Mouse (Mus musculus) urinary bladder, postnatal 25 days (tissue): ENCODE results near the gene Dcaf5.

Experiments
- DNase-seq: peaks from one replicate; pipeline ENCODE4 v3.0.0; 2022; ENCODE audit warnings: low spot score

Gene Dcaf5

GRCm38 (mm10) chr12:80407824-80408223 is 28.6 kb downstream of the Dcaf5 start:
- peak; percentile 13 for DNase-seq

GRCm38 (mm10) chr12:80406650-80407049 is 29.8 kb downstream of the Dcaf5 start:
- DNase-seq: peak; percentile 27

- no peak for DNase-seq
Measured at GRCm38 (mm10) chr12:80404139-80404538, 32.3 kb downstream of the Dcaf5 start.

- no peak for DNase-seq
Measured at GRCm38 (mm10) chr12:80399147-80399546, 37.3 kb downstream of the Dcaf5 start.

- no peak for DNase-seq
Measured at GRCm38 (mm10) chr12:80396397-80396796, 40.0 kb downstream of the Dcaf5 start.

GRCm38 (mm10) chr12:80395270-80395669 is 41.1 kb downstream of the Dcaf5 start:
- no peak for DNase-seq

GRCm38 (mm10) chr12:80394045-80394444 is 42.4 kb downstream of the Dcaf5 start:
- no peak for DNase-seq

- no peak for DNase-seq
Measured at GRCm38 (mm10) chr12:80389448-80389847, 47.0 kb downstream of the Dcaf5 start.

- no peak for DNase-seq
Measured at GRCm38 (mm10) chr12:80387326-80387725, 49.1 kb downstream of the Dcaf5 start.

GRCm38 (mm10) chr12:80385361-80385760 is 51.0 kb downstream of the Dcaf5 start:
- DNase-seq: no peak

GRCm38 (mm10) chr12:80383478-80383877 is 52.9 kb downstream of the Dcaf5 start:
- no peak for DNase-seq

- DNase-seq: no peak
Measured at GRCm38 (mm10) chr12:80382794-80383193, 53.6 kb downstream of the Dcaf5 start.

GRCm38 (mm10) chr12:80379831-80380457 is 56.5 kb downstream of the Dcaf5 start:
- no peak for DNase-seq

- DNase-seq: no peak
Measured at GRCm38 (mm10) chr12:80379393-80379792, 57.0 kb downstream of the Dcaf5 start.

GRCm38 (mm10) chr12:80377604-80378003 is 58.8 kb downstream of the Dcaf5 start:
- DNase-seq: no peak

- no peak for DNase-seq
Measured at GRCm38 (mm10) chr12:80375721-80376120, 60.7 kb downstream of the Dcaf5 start.

- DNase-seq: no peak
Measured at GRCm38 (mm10) chr12:80374736-80375135, 61.7 kb downstream of the Dcaf5 start.

- no peak for DNase-seq
Measured at GRCm38 (mm10) chr12:80372946-80373345, 63.5 kb downstream of the Dcaf5 start.

- no peak for DNase-seq
Measured at GRCm38 (mm10) chr12:80367227-80367626, 69.2 kb downstream of the Dcaf5 start.

- DNase-seq: no peak
Measured at GRCm38 (mm10) chr12:80366004-80366480, 70.4 kb downstream of the Dcaf5 start.

- DNase-seq: no peak
Measured at GRCm38 (mm10) chr12:80365345-80365744, 71.1 kb downstream of the Dcaf5 start.

- no peak for DNase-seq
Measured at GRCm38 (mm10) chr12:80361655-80362054, 74.7 kb downstream of the Dcaf5 start.

GRCm38 (mm10) chr12:80360321-80360720 is 76.1 kb downstream of the Dcaf5 start:
- DNase-seq: no peak

GRCm38 (mm10) chr12:80344777-80345231 is 91.6 kb downstream of the Dcaf5 start:
- DNase-seq: no peak
